Mouse (Mus musculus) forebrain, embryonic 11.5 days (tissue): ENCODE measurements at regions not wholly inside any gene's neighbourhood (a gene's known extent, or its start where the extent isn't known, plus 50 kb on each side); places are given as distances from the start of the nearest gene placed in this dataset.

ENCODE experiments used
- ATAC-seq: fragments of 200-750 bp; cut with Nextera tagmentation; replicated peaks from 2 replicates; pipeline ENCODE4 v1.8.0; 2017; ENCODE audit warnings: moderate TSS enrichment; ENCODE audit not compliant: low FRiP score
- DNase-seq: peaks from one replicate; pipeline ENCODE4 v3.0.0-alpha.2; 2017; ENCODE audit warnings: low spot score
- H3K27ac ChIP-seq: fragments of 300-500 bp; sonication (generic); 2 replicates; pipeline ENCODE4 v1.5.1; 2014; ENCODE audit warnings: low read depth, low read length
- H3K27me3 ChIP-seq: fragments of 300-500 bp; sonication (generic); 2 replicates; pipeline ENCODE4 v1.6.1; 2014; ENCODE audit warnings: mild to moderate bottlenecking, low read length, mixed read lengths; ENCODE audit not compliant: control insufficient read depth, insufficient read depth
- H3K36me3 ChIP-seq: fragments of 300-500 bp; sonication (generic); 2 replicates; pipeline ENCODE4 v1.6.1; 2014; ENCODE audit warnings: mild to moderate bottlenecking, low read length, moderate library complexity, mixed read lengths; ENCODE audit not compliant: control insufficient read depth, insufficient read depth
- H3K4me1 ChIP-seq: fragments of 300-500 bp; sonication (generic); replicated peaks from 2 replicates; pipeline ENCODE4 v1.6.1; 2014; ENCODE audit warnings: low read length, mixed read lengths; ENCODE audit not compliant: control insufficient read depth, insufficient read depth
- H3K4me2 ChIP-seq: fragments of 300-500 bp; sonication (generic); 2 replicates; pipeline ENCODE4 v1.6.1; 2014; ENCODE audit warnings: low read depth, mild to moderate bottlenecking, low read length, moderate library complexity, mixed read lengths; ENCODE audit not compliant: severe bottlenecking
- H3K4me3 ChIP-seq: fragments of 300-500 bp; sonication (generic); 2 replicates; pipeline ENCODE4 v1.5.1; 2014; ENCODE audit warnings: low read depth, low read length
- H3K9ac ChIP-seq: fragments of 300-500 bp; sonication (generic); 2 replicates; pipeline ENCODE4 v1.6.1; 2014; ENCODE audit warnings: low read length
- H3K9me3 ChIP-seq: fragments of 300-500 bp; sonication (generic); 2 replicates; pipeline ENCODE4 v1.6.1; 2016; ENCODE audit warnings: low read length, mixed read lengths; ENCODE audit not compliant: control insufficient read depth
- WGBS: fragments of 180-500 bp; shearing (Covaris S2); extraction: QIAGEN DNeasy Blood & Tissue Kit; methylation state at CpG from one replicate; pipeline ENCODE4 v1.1.7; 2014; 5-methylcytosine and 5-hydroxymethylcytosine counted together

GRCm38 (mm10) chr9:31989581-31990360, 76.5 kb upstream of the Barx2 start:
- Histone ChIP-seq H3K4me2 (no peak overlapping the region), H3K4me1 (no peaks in the 10 kb centered on the region), H3K36me3 (no peaks in the 10 kb centered on the region), H3K27ac (no peak overlapping the region), H3K4me3 (no peak overlapping the region), H3K27me3 (no peaks in the 10 kb centered on the region), H3K9ac (no peak overlapping the region), H3K9me3 (no peaks in the 10 kb centered on the region)
- DNase-seq (no peak), ATAC-seq (no peak)
- 39% methylated on average over 17 of the region's 17 CpGs for WGBS

GRCm38 (mm10) chr9:31990456-31990855, 77.2 kb upstream of the Barx2 start:
- DNase-seq (no peak), ATAC-seq (no peak)
- no peaks in the 10 kb centered on the region for H3K4me1 ChIP-seq
- no peak overlapping the region for H3K27ac ChIP-seq
- no peaks in the 10 kb centered on the region for H3K27me3 ChIP-seq
- no peaks in the 10 kb centered on the region for H3K9me3 ChIP-seq
- no peaks in the 10 kb centered on the region for H3K36me3 ChIP-seq
- no peak overlapping the region for H3K9ac ChIP-seq
- H3K4me3 ChIP-seq: no peak overlapping the region
- 89% methylated on average over 4 of the region's 4 CpGs for WGBS
- no peak overlapping the region for H3K4me2 ChIP-seq

- no peak overlapping the region for H3K4me3 ChIP-seq
- H3K9ac ChIP-seq: no peak overlapping the region
- 0 out of 2 replicates have a peak, but pooled peaks cover 2% of the 10 kb centered on the region for H3K4me1 ChIP-seq
- no peaks in the 10 kb centered on the region for H3K9me3 ChIP-seq
- ATAC-seq (no peak), DNase-seq (no peak)
- no peak overlapping the region for H3K4me2 ChIP-seq
- H3K36me3 ChIP-seq: no peaks in the 10 kb centered on the region
- 77% methylated on average over 7 of the region's 7 CpGs for WGBS
- H3K27me3 ChIP-seq: no peaks in the 10 kb centered on the region
- no peak overlapping the region for H3K27ac ChIP-seq
Measured at GRCm38 (mm10) chr9:31993631-31994601, 80.7 kb upstream of the Barx2 start.

GRCm38 (mm10) chr9:31995101-31995500, 81.8 kb upstream of the Barx2 start:
- WGBS: 62% methylated on average over 3 of the region's 3 CpGs
- 0 out of 2 replicates have a peak, but pooled peaks cover 2% of the 10 kb centered on the region for H3K4me1 ChIP-seq
- ATAC-seq (no peak), DNase-seq (no peak)
- no peak overlapping the region for H3K27ac ChIP-seq
- no peak overlapping the region for H3K4me3 ChIP-seq
- H3K36me3 ChIP-seq: no peaks in the 10 kb centered on the region
- no peaks in the 10 kb centered on the region for H3K27me3 ChIP-seq
- no peaks in the 10 kb centered on the region for H3K9me3 ChIP-seq
- no peak overlapping the region for H3K9ac ChIP-seq
- no peak overlapping the region for H3K4me2 ChIP-seq

GRCm38 (mm10) chr9:31995700-31996099, 82.4 kb upstream of the Barx2 start:
- no peak overlapping the region for H3K4me3 ChIP-seq
- H3K9ac ChIP-seq: no peak overlapping the region
- 67% methylated on average over 4 of the region's 4 CpGs for WGBS
- no peaks in the 10 kb centered on the region for H3K36me3 ChIP-seq
- ATAC-seq: no peak
- 0 out of 2 replicates have a peak, but pooled peaks cover 2% of the 10 kb centered on the region for H3K4me1 ChIP-seq
- no peak for DNase-seq
- H3K4me2 ChIP-seq: no peak overlapping the region
- no peak overlapping the region for H3K27ac ChIP-seq
- H3K27me3 ChIP-seq: no peaks in the 10 kb centered on the region
- H3K9me3 ChIP-seq: no peaks in the 10 kb centered on the region

- WGBS: 81% methylated on average over 7 of the region's 7 CpGs
- Histone ChIP-seq H3K27me3 (no peaks in the 10 kb centered on the region), H3K27ac (no peak overlapping the region), H3K9ac (no peak overlapping the region), H3K4me1 (0 out of 2 replicates have a peak, but pooled peaks cover 2% of the 10 kb centered on the region), H3K4me3 (no peak overlapping the region), H3K4me2 (no peak overlapping the region), H3K36me3 (no peaks in the 10 kb centered on the region), H3K9me3 (no peaks in the 10 kb centered on the region)
- DNase-seq (no peak), ATAC-seq (no peak)
Measured at GRCm38 (mm10) chr9:31996466-31997177, 83.4 kb upstream of the Barx2 start.

- 64% methylated on average over 25 of the region's 25 CpGs for WGBS
- no peaks in the 10 kb centered on the region for H3K9me3 ChIP-seq
- ATAC-seq (no peak), DNase-seq (no peak)
- no peak overlapping the region for H3K4me2 ChIP-seq
- H3K36me3 ChIP-seq: no peaks in the 10 kb centered on the region
- no peak overlapping the region for H3K27ac ChIP-seq
- 0 out of 2 replicates have a peak, but pooled peaks cover 2% of the 10 kb centered on the region for H3K4me1 ChIP-seq
- H3K4me3 ChIP-seq: no peak overlapping the region
- H3K9ac ChIP-seq: no peak overlapping the region
- no peaks in the 10 kb centered on the region for H3K27me3 ChIP-seq
Measured at GRCm38 (mm10) chr9:31997178-31998097, 84.2 kb upstream of the Barx2 start.
